Mouse (Mus musculus): ENCODE results near the gene C330007P06Rik. TPM values are rescaled to one million over a fixed set of nuclear protein-coding genes. Genes with fewer than 3 reads are reported as not detected.
A peak's percentile ranks its signal among the peaks of the same experiment; 100 is the strongest.
"Not testable (repeated sequence)": the region's sequence is repeated elsewhere in the genome, so short reads cannot be mapped to it uniquely, and the experiment has no call there.

The C330007P06Rik gene
- polyA plus RNA-seq, 1 experiment from 2014 or later, result 23.0 TPM

DNA sequence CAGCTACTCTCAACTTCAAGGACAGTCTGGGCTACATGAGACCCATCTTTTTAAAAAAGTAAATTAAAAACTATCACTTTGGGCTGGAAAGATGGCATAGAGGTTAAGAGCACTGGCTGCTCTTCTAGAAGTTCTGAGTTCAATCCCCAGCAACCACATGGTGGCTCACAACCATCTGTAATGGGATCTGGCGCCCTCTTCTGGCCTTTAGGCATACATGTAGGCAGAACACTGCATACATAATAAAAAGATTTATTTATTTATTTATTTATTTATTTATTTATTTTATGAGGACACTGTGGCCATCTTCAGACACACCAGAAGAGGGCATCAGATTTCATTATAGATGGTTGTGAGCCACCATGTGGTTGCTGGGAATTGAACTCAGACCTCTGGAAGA is 25.0 kb upstream of the C330007P06Rik start:
- not testable (repeated sequence) for ATAC-seq (ENCODE audit: low FRiP score, low TSS enrichment); H3K9me3 ChIP-seq (ENCODE audit: control insufficient read depth, low read length); H3K27me3 ChIP-seq (ENCODE audit: control insufficient read depth, insufficient read depth, low read length); H3K36me3 ChIP-seq (ENCODE audit: control insufficient read depth, insufficient read depth, low read length); H3K4me3 ChIP-seq (replicated peaks; ENCODE audit: low read depth, low read length); H3K4me1 ChIP-seq (ENCODE audit: control insufficient read depth, insufficient read depth, low read length); H3K27ac ChIP-seq (replicated peaks; ENCODE audit: low read depth, low read length); H3K4me2 ChIP-seq (ENCODE audit: low read length); H3K9ac ChIP-seq (replicated peaks; ENCODE audit: low read length)
- 36% methylated on average over 1 of the region's 1 CpGs for WGBS
- DNase-seq, result peak; percentile 17

DNA sequence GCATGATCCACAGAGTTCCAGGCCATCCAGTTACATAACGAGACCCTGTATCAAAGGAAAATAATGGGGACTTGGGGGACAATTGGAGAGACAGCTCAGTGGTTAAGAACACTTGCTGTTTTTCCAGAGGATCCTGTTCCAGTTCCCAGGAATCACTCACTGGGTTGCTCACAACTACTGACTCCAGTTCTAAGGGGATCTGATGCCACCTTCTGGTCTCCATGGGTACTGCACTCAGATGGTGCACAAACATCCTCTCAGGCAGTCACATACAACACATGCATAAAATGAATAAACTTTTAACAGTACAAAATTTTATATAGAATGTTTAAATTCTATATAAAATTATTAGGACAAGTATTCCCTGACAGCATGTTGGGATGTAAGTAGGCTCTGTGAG is 10.8 kb upstream of the C330007P06Rik start:
- no peak overlapping the region for H3K4me3 ChIP-seq (replicated peaks; ENCODE audit: low read depth, low read length)
- WGBS, result 80% methylated on average over 1 of the region's 1 CpGs

DNA sequence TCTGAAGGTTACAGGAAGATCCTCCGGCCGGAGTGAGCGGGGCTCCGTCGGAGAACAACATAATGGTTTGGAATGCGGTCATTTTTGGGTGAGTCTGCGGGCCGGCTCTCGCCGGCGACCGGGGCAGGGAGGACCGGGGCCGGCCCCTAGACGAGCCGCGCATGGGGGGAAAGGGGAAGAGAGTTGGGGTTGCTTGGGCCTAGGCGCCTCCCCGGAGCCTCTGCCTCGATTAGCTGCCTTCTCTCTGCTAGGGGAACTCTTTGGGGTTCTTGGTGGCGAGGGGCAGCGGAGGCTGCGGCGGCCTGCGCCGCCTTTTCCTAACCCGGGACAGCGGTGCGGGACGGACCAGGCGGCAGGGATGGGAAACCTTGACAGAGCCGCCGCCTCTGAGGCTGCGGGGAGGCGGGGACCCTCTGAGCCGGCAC is 805 bp upstream of the C330007P06Rik start:
- DNase-seq, result peak; percentile 24
- Histone ChIP-seq H3K36me3 (ENCODE audit: control insufficient read depth, insufficient read depth, low read length) (no peaks in the 10 kb centered on the region), H3K9ac (replicated peaks; ENCODE audit: low read length) (peak overlapping the region; percentile 72), H3K4me2 (ENCODE audit: low read length) (peak overlapping the region; percentile 62), H3K9me3 (ENCODE audit: control insufficient read depth, low read length) (no peaks in the 10 kb centered on the region), H3K4me1 (ENCODE audit: control insufficient read depth, insufficient read depth, low read length) (0 out of 2 replicates have a peak, but pooled peaks cover 4% of the 10 kb centered on the region), H3K4me3 (replicated peaks; ENCODE audit: low read depth, low read length) (peak overlapping the region; percentile 61), H3K27me3 (ENCODE audit: control insufficient read depth, insufficient read depth, low read length) (no peaks in the 10 kb centered on the region), H3K27ac (replicated peaks; ENCODE audit: low read depth, low read length) (peak overlapping the region; percentile 73)
- 19% methylated on average over 32 of the region's 36 CpGs for WGBS
- ATAC-seq (ENCODE audit: low FRiP score, low TSS enrichment), result peak; percentile 55; the same call in 1 of the 2 replicates

More for the DNA sequence above, 10.8 kb upstream of the C330007P06Rik start:
- Histone ChIP-seq H3K27ac (replicated peaks; ENCODE audit: low read depth, low read length) (no peak overlapping the region), H3K4me1 (ENCODE audit: control insufficient read depth, insufficient read depth, low read length) (no peaks in the 10 kb centered on the region), H3K9ac (replicated peaks; ENCODE audit: low read length) (no peak overlapping the region), H3K9me3 (ENCODE audit: control insufficient read depth, low read length) (no peaks in the 10 kb centered on the region), H3K4me2 (ENCODE audit: low read length) (no peak overlapping the region), H3K27me3 (ENCODE audit: control insufficient read depth, insufficient read depth, low read length) (no peaks in the 10 kb centered on the region), H3K36me3 (ENCODE audit: control insufficient read depth, insufficient read depth, low read length) (0 out of 2 replicates have a peak, but pooled peaks cover 5% of the 10 kb centered on the region)
- ATAC-seq (ENCODE audit: low FRiP score, low TSS enrichment), result no peak
- DNase-seq, result peak; percentile 3

DNA sequence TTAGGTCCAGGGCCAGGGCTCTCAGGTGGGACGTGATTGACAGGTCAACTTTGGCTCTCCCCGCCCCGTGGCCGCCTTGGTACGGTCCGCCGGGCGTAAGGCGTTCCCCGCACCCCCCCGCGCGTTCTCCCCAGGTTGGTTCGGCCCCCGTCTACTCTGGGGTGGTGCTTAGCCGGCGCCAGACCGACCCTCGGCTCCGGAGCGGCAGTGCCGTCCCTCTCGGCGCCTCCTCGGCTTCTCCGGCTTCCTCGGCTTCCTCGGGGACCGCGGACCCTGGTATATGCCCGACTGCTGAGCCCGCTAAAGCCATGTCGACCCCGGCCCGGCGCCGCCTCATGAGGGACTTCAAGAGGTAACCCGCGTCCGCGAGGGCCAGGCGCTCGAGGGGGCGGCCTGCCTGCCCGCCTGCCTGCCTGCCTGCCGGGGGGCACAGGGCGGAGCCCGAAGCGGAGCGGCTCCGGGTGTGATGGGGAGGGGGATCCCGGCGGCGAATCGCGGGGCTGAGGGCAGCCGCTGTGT is 326 bp upstream of the C330007P06Rik start:
- H3K36me3 ChIP-seq (ENCODE audit: control insufficient read depth, insufficient read depth, low read length), result no peaks in the 10 kb centered on the region

DNA sequence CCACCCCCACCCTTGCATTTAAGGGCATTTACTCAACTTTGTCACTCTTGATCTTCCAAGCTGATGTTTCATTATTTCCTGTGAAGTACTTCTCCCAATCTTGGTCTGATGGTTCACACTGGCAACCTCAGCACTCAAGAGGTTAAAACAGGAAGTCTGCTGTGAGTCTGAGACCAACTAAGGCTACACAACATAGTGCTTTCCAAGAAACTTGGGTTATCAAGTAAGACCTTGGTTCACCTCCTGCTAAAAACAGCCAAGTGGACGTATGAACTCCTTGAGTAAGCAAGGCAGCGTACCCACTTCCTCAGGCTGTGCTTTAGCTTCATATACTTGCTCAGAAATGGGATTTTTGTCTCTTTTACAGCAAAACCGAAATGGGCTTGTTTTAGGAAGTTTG is 3.5 kb downstream of the C330007P06Rik start:
- WGBS, result 76% methylated on average over 3 of the region's 3 CpGs
- Histone ChIP-seq H3K4me2 (ENCODE audit: low read length) (no peak overlapping the region), H3K27ac (replicated peaks; ENCODE audit: low read depth, low read length) (no peak overlapping the region), H3K9me3 (ENCODE audit: control insufficient read depth, low read length) (no peaks in the 10 kb centered on the region), H3K4me3 (replicated peaks; ENCODE audit: low read depth, low read length) (no peak overlapping the region), H3K36me3 (ENCODE audit: control insufficient read depth, insufficient read depth, low read length) (no peaks in the 10 kb centered on the region), H3K4me1 (ENCODE audit: control insufficient read depth, insufficient read depth, low read length) (0 out of 2 replicates have a peak, but pooled peaks cover 1% of the 10 kb centered on the region), H3K9ac (replicated peaks; ENCODE audit: low read length) (no peak overlapping the region), H3K27me3 (ENCODE audit: control insufficient read depth, insufficient read depth, low read length) (no peaks in the 10 kb centered on the region)
- ATAC-seq (ENCODE audit: low FRiP score, low TSS enrichment) (no peak), DNase-seq (no peak)

More for the DNA sequence above, 326 bp upstream of the C330007P06Rik start:
- H3K9ac ChIP-seq (replicated peaks; ENCODE audit: low read length), result peak overlapping the region; percentile 72
- H3K4me2 ChIP-seq (ENCODE audit: low read length), result peak overlapping the region; percentile 62
- H3K9me3 ChIP-seq (ENCODE audit: control insufficient read depth, low read length), result no peaks in the 10 kb centered on the region
- 0 out of 2 replicates have a peak, but pooled peaks cover 4% of the 10 kb centered on the region for H3K4me1 ChIP-seq (ENCODE audit: control insufficient read depth, insufficient read depth, low read length)
- DNase-seq, result peak; percentile 91
- H3K27ac ChIP-seq (replicated peaks; ENCODE audit: low read depth, low read length), result peak overlapping the region; percentile 73
- H3K4me3 ChIP-seq (replicated peaks; ENCODE audit: low read depth, low read length), result peak overlapping the region; percentile 61
- WGBS, result 13% methylated on average over 57 of the region's 57 CpGs
- no peaks in the 10 kb centered on the region for H3K27me3 ChIP-seq (ENCODE audit: control insufficient read depth, insufficient read depth, low read length)
- ATAC-seq (ENCODE audit: low FRiP score, low TSS enrichment), result peak; percentile 96

DNA sequence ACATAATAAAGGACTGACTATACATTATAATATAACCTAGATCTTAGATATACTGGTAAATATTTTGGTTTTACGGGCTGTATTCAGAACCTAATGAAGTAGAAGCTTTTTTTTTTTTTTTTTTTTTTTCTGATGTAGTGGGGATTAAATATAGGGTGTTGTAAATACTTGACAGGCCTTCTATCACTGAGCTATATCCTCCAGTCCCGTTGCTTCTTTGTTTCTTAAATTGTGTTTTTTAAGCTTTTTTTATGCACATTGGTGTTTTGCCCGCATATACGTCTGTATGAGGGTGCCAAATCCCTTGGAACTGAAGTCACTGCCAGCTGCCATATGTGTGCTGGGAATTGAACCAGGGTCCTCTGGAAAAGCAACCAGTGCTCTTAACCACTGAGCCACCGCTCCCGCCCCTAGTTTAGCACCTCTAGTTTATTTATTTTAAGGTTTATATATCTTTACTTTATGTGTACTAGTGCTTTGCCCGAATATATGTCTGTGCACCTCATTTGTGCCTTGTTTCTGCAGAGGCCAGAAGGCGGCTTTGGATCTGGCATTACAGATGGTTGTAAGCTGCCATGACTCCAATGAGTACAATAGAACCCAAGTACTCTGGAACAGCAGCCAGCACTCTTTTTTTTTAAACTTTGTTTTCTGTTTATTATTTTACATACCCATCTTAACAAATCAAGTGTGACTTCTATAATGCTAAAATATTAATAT is 9.1 kb downstream of the C330007P06Rik start:
- no peak for ATAC-seq (ENCODE audit: low FRiP score, low TSS enrichment)
- H3K4me1 ChIP-seq (ENCODE audit: control insufficient read depth, insufficient read depth, low read length), result no peaks in the 10 kb centered on the region
- no peaks in the 10 kb centered on the region for H3K9me3 ChIP-seq (ENCODE audit: control insufficient read depth, low read length)
- no peaks in the 10 kb centered on the region for H3K27me3 ChIP-seq (ENCODE audit: control insufficient read depth, insufficient read depth, low read length)
- no peak for DNase-seq
- peak overlapping the region; percentile 41 for H3K4me2 ChIP-seq (ENCODE audit: low read length)
- peak overlapping the region; percentile 37 for H3K4me3 ChIP-seq (replicated peaks; ENCODE audit: low read depth, low read length)
- no peak overlapping the region for H3K27ac ChIP-seq (replicated peaks; ENCODE audit: low read depth, low read length)
- H3K36me3 ChIP-seq (ENCODE audit: control insufficient read depth, insufficient read depth, low read length), result no peaks in the 10 kb centered on the region
- H3K9ac ChIP-seq (replicated peaks; ENCODE audit: low read length), result no peak overlapping the region
- 60% methylated on average over 8 of the region's 8 CpGs for WGBS

DNA sequence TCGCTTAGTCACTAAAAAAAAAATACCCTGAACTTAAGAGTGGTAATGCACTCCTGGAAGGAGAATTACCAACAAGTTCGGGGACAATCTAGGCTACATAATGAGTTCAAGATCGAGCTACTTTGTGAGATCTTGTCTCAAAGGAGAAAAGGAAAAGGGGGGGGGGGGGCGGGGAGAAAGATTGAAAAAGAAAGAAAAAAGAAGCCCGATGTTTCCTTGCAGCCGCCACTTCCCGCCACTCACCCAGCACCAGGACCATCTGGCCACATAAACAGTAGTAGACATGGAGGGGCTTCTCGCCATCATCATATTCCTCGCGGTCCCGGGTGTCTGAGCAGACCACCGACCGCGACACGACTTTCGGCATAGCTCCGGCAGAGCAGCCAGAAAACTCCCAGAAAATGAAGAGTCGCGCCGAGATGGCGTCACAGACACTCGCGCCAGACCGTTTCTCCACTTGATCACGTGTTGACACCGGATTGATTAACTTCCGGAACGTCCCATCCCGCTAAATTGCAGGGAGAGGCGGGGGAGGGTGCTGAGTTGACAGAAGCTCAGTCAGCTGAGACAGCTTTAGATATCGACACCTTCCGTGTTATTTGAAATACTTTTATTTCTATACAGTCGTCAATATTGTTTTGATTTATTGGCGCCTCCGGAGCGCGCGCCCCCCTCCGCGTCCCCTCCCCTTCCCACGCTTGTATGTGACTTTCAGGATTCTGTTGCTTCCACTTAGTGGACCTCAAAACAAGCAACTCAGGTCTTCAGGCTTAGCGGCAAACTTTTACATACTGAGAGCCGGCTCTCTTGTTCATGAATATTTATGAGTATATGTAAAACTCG is 9.9 kb downstream of the C330007P06Rik start:
- Histone ChIP-seq H3K36me3 (ENCODE audit: control insufficient read depth, insufficient read depth, low read length) (no peaks in the 10 kb centered on the region), H3K9ac (replicated peaks; ENCODE audit: low read length) (no peak overlapping the region; the same call in 1 of the 2 replicates), H3K27me3 (ENCODE audit: control insufficient read depth, insufficient read depth, low read length) (no peaks in the 10 kb centered on the region), H3K4me2 (ENCODE audit: low read length) (peak overlapping the region; percentile 49), H3K9me3 (ENCODE audit: control insufficient read depth, low read length) (no peaks in the 10 kb centered on the region), H3K4me1 (ENCODE audit: control insufficient read depth, insufficient read depth, low read length) (no peaks in the 10 kb centered on the region), H3K4me3 (replicated peaks; ENCODE audit: low read depth, low read length) (peak overlapping the region; percentile 37), H3K27ac (replicated peaks; ENCODE audit: low read depth, low read length) (no peak overlapping the region)
- ATAC-seq (ENCODE audit: low FRiP score, low TSS enrichment) (peak; percentile 87), DNase-seq (peak; percentile 88)
- WGBS, result 23% methylated on average over 43 of the region's 44 CpGs

DNA sequence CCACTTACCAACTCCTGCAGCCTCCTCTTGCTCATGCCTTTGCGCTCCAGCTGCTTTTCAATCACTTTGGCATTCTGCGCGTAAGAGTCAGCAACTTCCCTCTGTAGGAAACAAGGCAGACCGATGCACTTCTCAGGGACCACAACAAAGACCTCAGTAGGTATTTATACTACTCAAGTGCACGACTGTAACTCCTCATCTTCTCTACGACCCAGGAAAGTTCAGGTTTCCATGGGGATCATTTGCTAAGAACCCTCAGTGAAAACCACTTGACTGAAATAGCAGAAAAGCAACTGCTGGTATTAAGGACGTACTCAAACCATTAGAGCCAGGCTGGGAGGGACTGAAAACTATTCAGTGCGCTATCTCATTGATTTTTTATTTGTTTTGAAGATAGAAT is 21.3 kb downstream of the C330007P06Rik start:
- Histone ChIP-seq H3K27ac (replicated peaks; ENCODE audit: low read depth, low read length) (no peak overlapping the region), H3K4me1 (ENCODE audit: control insufficient read depth, insufficient read depth, low read length) (no peaks in the 10 kb centered on the region), H3K9ac (replicated peaks; ENCODE audit: low read length) (no peak overlapping the region), H3K4me3 (replicated peaks; ENCODE audit: low read depth, low read length) (no peak overlapping the region), H3K36me3 (ENCODE audit: control insufficient read depth, insufficient read depth, low read length) (no peaks in the 10 kb centered on the region), H3K9me3 (ENCODE audit: control insufficient read depth, low read length) (no peaks in the 10 kb centered on the region), H3K27me3 (ENCODE audit: control insufficient read depth, insufficient read depth, low read length) (no peaks in the 10 kb centered on the region), H3K4me2 (ENCODE audit: low read length) (no peak overlapping the region)
- DNase-seq, result no peak
- no peak for ATAC-seq (ENCODE audit: low FRiP score, low TSS enrichment)
- 89% methylated on average over 8 of the region's 8 CpGs for WGBS

Data from midbrain, embryonic 14.5 days (tissue).